In genomic region chr1:124517543-124518171, GRCm38 (mm10) we compare ENCODE assay signal across 11 mouse cellular contexts.
A peak's percentile ranks its signal among the peaks of the same experiment; 100 is the strongest.
DNase-seq lines count a peak whose midpoint lies in the region; ATAC-seq and TF ChIP-seq lines count a peak whose summit lies in the region.
"Had no signal": no experiment of that assay in that cellular context is flagged by ENCODE, and none has a peak within 500 bp of the region (broad histone marks: within the 10 kb centered on the region; RNA-seq: fewer than 3 reads in every experiment).

No protein-coding gene starts in this region.

- no peaks in the 10 kb centered on the region for H3K9me3 ChIP-seq in kidney, postnatal 0 days (replicated peaks; ENCODE audit: low read length)
- no peaks in the 10 kb centered on the region for H3K9me3 ChIP-seq in kidney, embryonic 16.5 days (ENCODE audit: low read length)
- H3K9me3 ChIP-seq in midbrain, embryonic 16.5 days (replicated peaks; ENCODE audit: control insufficient read depth, low read length, poor library complexity, severe bottlenecking) = no peaks in the 10 kb centered on the region
- H3K9me3 ChIP-seq: heart, embryonic 13.5 days; lung, embryonic 15.5 days; neural tube, embryonic 15.5 days had no signal

- no peak overlapping the region for H3K27ac ChIP-seq in kidney, postnatal 0 days
- H3K27ac ChIP-seq in kidney, embryonic 16.5 days (ENCODE audit: low read length) = no peak overlapping the region
- no peak overlapping the region for H3K27ac ChIP-seq in midbrain, embryonic 16.5 days (ENCODE audit: low read length)
- H3K27ac ChIP-seq in heart, adult 2 months = no peak overlapping the region
- H3K27ac ChIP-seq: heart, embryonic 13.5 days; lung, embryonic 15.5 days; neural tube, embryonic 15.5 days had no signal

- no peak for TF ChIP-seq POLR2A in heart, adult 2 months (IDR thresholded peaks at IDR 0.05; ENCODE audit: insufficient read depth, low read depth, low read length)

- no peaks in the 10 kb centered on the region for H3K27me3 ChIP-seq in kidney, postnatal 0 days (ENCODE audit: insufficient read depth, low read length)
- H3K27me3 ChIP-seq in kidney, embryonic 16.5 days (ENCODE audit: insufficient read depth, low read length) = no peaks in the 10 kb centered on the region
- no peaks in the 10 kb centered on the region for H3K27me3 ChIP-seq in midbrain, embryonic 16.5 days (ENCODE audit: control insufficient read depth, insufficient read depth, low read depth, low read length)
- no peaks in the 10 kb centered on the region for H3K27me3 ChIP-seq in heart, adult 2 months (ENCODE audit: control insufficient read depth, insufficient read depth, low read length)
- H3K27me3 ChIP-seq: heart, embryonic 13.5 days; lung, embryonic 15.5 days; neural tube, embryonic 15.5 days had no signal

- H3K36me3 ChIP-seq in kidney, postnatal 0 days (ENCODE audit: insufficient read depth, low read length) = no peaks in the 10 kb centered on the region
- H3K36me3 ChIP-seq in kidney, embryonic 16.5 days (ENCODE audit: insufficient read depth, low read length) = no peaks in the 10 kb centered on the region
- no peaks in the 10 kb centered on the region for H3K36me3 ChIP-seq in midbrain, embryonic 16.5 days (ENCODE audit: control insufficient read depth, insufficient read depth, low read length)
- no peaks in the 10 kb centered on the region for H3K36me3 ChIP-seq in heart, adult 2 months (ENCODE audit: control insufficient read depth, insufficient read depth, low read length)
- H3K36me3 ChIP-seq: heart, embryonic 13.5 days; lung, embryonic 15.5 days; neural tube, embryonic 15.5 days had no signal

- no peak for TF ChIP-seq EP300 in heart, adult 2 months (IDR thresholded peaks at IDR 0.05; ENCODE audit: insufficient read depth, low read depth, low read length)

- peak; percentile 50 for DNase-seq in kidney, postnatal 0 days (ENCODE audit: low spot score)
- DNase-seq in brain, embryonic 18.5 days (ENCODE audit: low read depth, low spot score) = peak; percentile 58
- peak; percentile 15 for DNase-seq in embryo, embryonic 10.5 days (ENCODE audit: low spot score)
- no peak for DNase-seq in heart, adult 9 months (ENCODE audit: low spot score in 2 of 2)
- no peak for DNase-seq in gastrocnemius, adult 8-10 months (ENCODE audit: low spot score in 2 of 2)
- DNase-seq in heart, adult 2 months = no peak

- intact Hi-C loops in heart, adult 2 months (cut with DNase I) = no loop called here

- 82% methylated on average over 3 of the region's 3 CpGs for WGBS in kidney, postnatal 0 days
- 91% methylated on average over 3 of the region's 3 CpGs for WGBS in kidney, embryonic 16.5 days
- 74% methylated on average over 3 of the region's 3 CpGs for WGBS in midbrain, embryonic 16.5 days
- 86% methylated on average over 3 of the region's 3 CpGs for WGBS in heart, adult 2 months

- H3K4me3 ChIP-seq in kidney, postnatal 0 days (replicated peaks; ENCODE audit: low read depth, low read length) = no peak overlapping the region
- no peak overlapping the region for H3K4me3 ChIP-seq in kidney, embryonic 16.5 days (ENCODE audit: low read length)
- no peak overlapping the region for H3K4me3 ChIP-seq in midbrain, embryonic 16.5 days (ENCODE audit: low read depth, low read length)
- H3K4me3 ChIP-seq in heart, adult 2 months = no peak overlapping the region
- H3K4me3 ChIP-seq: heart, embryonic 13.5 days; lung, embryonic 15.5 days; neural tube, embryonic 15.5 days had no signal

- no peaks in the 10 kb centered on the region for H3K4me1 ChIP-seq in kidney, postnatal 0 days (replicated peaks; ENCODE audit: insufficient read depth, low read length)
- no peaks in the 10 kb centered on the region for H3K4me1 ChIP-seq in kidney, embryonic 16.5 days (ENCODE audit: insufficient read depth, low read length)
- H3K4me1 ChIP-seq in midbrain, embryonic 16.5 days (ENCODE audit: control insufficient read depth, insufficient read depth, low read length) = peaks cover 2% of the 10 kb centered on the region; the same call in 1 of the 2 replicates
- H3K4me1 ChIP-seq in heart, adult 2 months (ENCODE audit: control insufficient read depth, insufficient read depth, low read length) = no peaks in the 10 kb centered on the region
- H3K4me1 ChIP-seq: heart, embryonic 13.5 days; lung, embryonic 15.5 days; neural tube, embryonic 15.5 days had no signal

- no peak overlapping the region for H3K4me2 ChIP-seq in kidney, postnatal 0 days (ENCODE audit: low read length)
- no peak overlapping the region for H3K4me2 ChIP-seq in kidney, embryonic 16.5 days (replicated peaks; ENCODE audit: low read depth, low read length)
- no peak overlapping the region for H3K4me2 ChIP-seq in midbrain, embryonic 16.5 days (ENCODE audit: low read length)
- H3K4me2 ChIP-seq: heart, embryonic 13.5 days; lung, embryonic 15.5 days; neural tube, embryonic 15.5 days had no signal

- no peaks in the 10 kb centered on the region for H3K79me2 ChIP-seq in heart, adult 2 months (replicated peaks; ENCODE audit: control insufficient read depth, insufficient read depth, low read length)

- ATAC-seq in kidney, postnatal 0 days (replicated peaks; ENCODE audit: low FRiP score, low read depth) = no peak
- no peak for ATAC-seq in kidney, embryonic 16.5 days (ENCODE audit: low FRiP score, low TSS enrichment)
- peak; percentile 60; the same call in 1 of the 2 replicates for ATAC-seq in midbrain, embryonic 16.5 days

- H3K9ac ChIP-seq in kidney, postnatal 0 days (ENCODE audit: low read depth, low read length) = no peak overlapping the region
- H3K9ac ChIP-seq in kidney, embryonic 16.5 days (replicated peaks; ENCODE audit: low read length) = no peak overlapping the region
- H3K9ac ChIP-seq in midbrain, embryonic 16.5 days (ENCODE audit: low read depth, low read length) = no peak overlapping the region
- H3K9ac ChIP-seq in heart, adult 2 months (ENCODE audit: low read depth, low read length) = no peak overlapping the region
- H3K9ac ChIP-seq: heart, embryonic 13.5 days; lung, embryonic 15.5 days; neural tube, embryonic 15.5 days had no signal

- peak; percentile 54 for TF ChIP-seq CTCF in kidney, postnatal 0 days (IDR thresholded peaks at IDR 0.05; ENCODE audit: low read depth)
- no peak for TF ChIP-seq CTCF in heart, adult 2 months (IDR thresholded peaks at IDR 0.05)

Comparison
In these comparisons a context has a peak if more than half of its experiments do, and no peak if none do; other contexts are left out.
1. DNase-seq: peak in kidney, postnatal 0 days (single experiment), brain, embryonic 18.5 days (single experiment) and embryo, embryonic 10.5 days (single experiment); none in heart, adult 9 months (0 of 2), gastrocnemius, adult 8-10 months (0 of 2) and heart, adult 2 months (0 of 2).